Mouse (Mus musculus) embryonic facial prominence, embryonic 12.5 days (tissue): ENCODE data around the gene Sppl2b. TPM values are rescaled to one million over a fixed set of nuclear protein-coding genes. Genes with fewer than 3 reads are reported as not detected.
A peak's percentile ranks its signal among the peaks of the same experiment; 100 is the strongest.
"Not testable (repeated sequence)": the region's sequence is repeated elsewhere in the genome, so short reads cannot be mapped to it uniquely, and the experiment has no call there.

Experiments
- ATAC-seq: fragments of 200-750 bp; cut with Nextera tagmentation; 2 replicates; pipeline ENCODE4 v1.8.0; 2017; ENCODE audit not compliant: insufficient number of reproducible peaks, insufficient read depth, low FRiP score, low TSS enrichment
- H3K27ac ChIP-seq: fragments of 300-500 bp; sonication (generic); 2 replicates; pipeline ENCODE4 v1.5.1; 2016; ENCODE audit warnings: mild to moderate bottlenecking
- H3K27me3 ChIP-seq: fragments of 300-500 bp; sonication (generic); 2 replicates; pipeline ENCODE4 v1.6.1; 2016; ENCODE audit warnings: mild to moderate bottlenecking, moderate library complexity
- H3K36me3 ChIP-seq: fragments of 300-500 bp; sonication (generic); 2 replicates; pipeline ENCODE4 v1.6.1; 2016; ENCODE audit warnings: mild to moderate bottlenecking
- H3K4me1 ChIP-seq: fragments of 300-500 bp; sonication (generic); 2 replicates; pipeline ENCODE4 v1.6.1; 2016
- H3K4me2 ChIP-seq: fragments of 300-500 bp; sonication (generic); replicated peaks from 2 replicates; pipeline ENCODE4 v1.6.1; 2016; ENCODE audit warnings: mild to moderate bottlenecking, moderate library complexity
- H3K4me3 ChIP-seq: fragments of 300-500 bp; sonication (generic); 2 replicates; pipeline ENCODE4 v1.5.1; 2016; ENCODE audit warnings: mild to moderate bottlenecking
- H3K9ac ChIP-seq: fragments of 300-500 bp; sonication (generic); 2 replicates; pipeline ENCODE4 v1.6.1; 2016; ENCODE audit warnings: mild to moderate bottlenecking, moderate library complexity
- H3K9me3 ChIP-seq: fragments of 300-500 bp; sonication (generic); 2 replicates; pipeline ENCODE4 v1.6.1; 2016; ENCODE audit warnings: mild to moderate bottlenecking, moderate library complexity
- WGBS: fragments of 180-500 bp; shearing (Covaris S2); methylation state at CpG from one replicate; pipeline ENCODE4 v1.1.7; 2016; 5-methylcytosine and 5-hydroxymethylcytosine counted together
- polyA plus RNA-seq: library from polyadenylated mRNA; unstranded; fragments of >200 nt; fragmentation: Nextera tagmentation; extraction: Ambion mirVana; gene quantifications from 2 replicates; pipeline ENCODE4 v1.2.1, GENCODE M21; 2016

Gene Sppl2b
- polyA plus RNA-seq, 1 experiment from 2014 or later = 53.0 TPM

DNA sequence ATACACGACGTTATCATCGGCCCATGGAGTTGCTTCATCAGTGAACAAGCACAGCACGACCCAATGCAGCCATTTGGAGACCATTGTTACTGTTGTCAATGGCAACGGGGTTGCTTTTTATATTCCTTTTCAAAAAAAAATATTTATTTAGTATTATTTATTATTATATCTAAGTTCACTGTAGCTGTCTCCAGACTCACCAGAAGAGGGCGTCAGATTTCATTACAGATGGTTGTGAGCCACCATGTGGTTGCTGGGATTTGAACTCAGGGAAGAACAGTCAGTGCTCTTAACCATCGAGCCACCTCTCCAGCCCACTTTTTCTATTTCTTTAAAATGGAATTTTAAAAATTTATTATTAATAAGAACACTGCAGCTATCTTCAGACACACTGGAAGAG, 40.3 kb upstream of the Sppl2b start:
- H3K27ac ChIP-seq = no peak overlapping the region
- H3K9me3 ChIP-seq = no peaks in the 10 kb centered on the region
- H3K9ac ChIP-seq = no peak overlapping the region
- H3K36me3 ChIP-seq = no peaks in the 10 kb centered on the region
- no peak overlapping the region for H3K4me3 ChIP-seq
- H3K4me1 ChIP-seq = peaks cover 4% of the 10 kb centered on the region
- no peak for ATAC-seq
- 68% methylated on average over 7 of the region's 7 CpGs for WGBS
- peaks cover 17% of the 10 kb centered on the region; the same call in 1 of the 2 replicates for H3K27me3 ChIP-seq
- no peak overlapping the region for H3K4me2 ChIP-seq

DNA sequence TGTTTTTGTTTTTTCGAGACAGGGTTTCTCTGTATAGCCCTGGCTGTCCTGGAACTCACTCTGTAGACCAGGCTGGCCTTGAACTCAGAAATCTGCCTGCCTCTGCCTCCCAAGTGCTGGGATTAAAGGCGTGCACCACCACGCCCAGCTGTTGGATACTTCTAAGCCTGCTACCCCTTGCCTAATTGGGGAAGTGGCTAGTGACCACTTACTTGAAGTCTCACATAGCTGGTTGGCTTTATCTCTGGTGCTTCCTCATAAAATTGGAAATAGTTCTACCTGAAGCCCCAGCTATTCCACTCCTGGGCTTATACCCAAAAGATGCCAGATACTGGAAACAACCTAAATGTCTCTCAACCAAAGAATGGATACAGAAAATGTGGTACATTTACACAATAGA, 38.8 kb upstream of the Sppl2b start:
- H3K27ac ChIP-seq, H3K4me2 ChIP-seq, H3K9ac ChIP-seq, H3K27me3 ChIP-seq, H3K4me1 ChIP-seq, H3K9me3 ChIP-seq, ATAC-seq, H3K4me3 ChIP-seq, H3K36me3 ChIP-seq: not testable (repeated sequence)
- 89% methylated on average over 3 of the region's 3 CpGs for WGBS

DNA sequence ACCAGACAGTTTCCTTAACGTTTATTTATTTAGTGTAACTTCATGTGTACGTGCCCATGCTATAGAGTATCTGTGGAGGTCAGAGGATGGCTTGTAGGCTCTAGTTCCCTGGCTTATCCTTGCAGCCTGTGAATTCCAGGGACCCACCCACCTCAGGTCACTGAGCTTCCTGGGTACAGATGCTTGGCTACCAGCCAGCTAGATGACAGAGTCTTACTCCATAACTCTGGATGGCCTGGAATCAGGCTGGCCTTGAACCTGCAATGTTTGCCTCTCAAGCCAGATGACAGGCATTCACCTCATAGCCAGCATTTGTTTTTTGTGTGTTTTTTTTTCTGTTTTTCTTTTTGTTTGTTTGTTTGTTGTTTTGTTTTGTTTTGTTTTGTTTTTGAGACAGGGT, 37.9 kb upstream of the Sppl2b start:
- Histone ChIP-seq H3K4me2 (no peak overlapping the region), H3K27ac (no peak overlapping the region), H3K27me3 (0 out of 2 replicates have a peak, but pooled peaks cover 5% of the 10 kb centered on the region), H3K4me3 (no peak overlapping the region), H3K36me3 (no peaks in the 10 kb centered on the region), H3K9ac (no peak overlapping the region), H3K4me1 (no peaks in the 10 kb centered on the region), H3K9me3 (no peaks in the 10 kb centered on the region)
- ATAC-seq = no peak
- 75% methylated on average over 2 of the region's 2 CpGs for WGBS

DNA sequence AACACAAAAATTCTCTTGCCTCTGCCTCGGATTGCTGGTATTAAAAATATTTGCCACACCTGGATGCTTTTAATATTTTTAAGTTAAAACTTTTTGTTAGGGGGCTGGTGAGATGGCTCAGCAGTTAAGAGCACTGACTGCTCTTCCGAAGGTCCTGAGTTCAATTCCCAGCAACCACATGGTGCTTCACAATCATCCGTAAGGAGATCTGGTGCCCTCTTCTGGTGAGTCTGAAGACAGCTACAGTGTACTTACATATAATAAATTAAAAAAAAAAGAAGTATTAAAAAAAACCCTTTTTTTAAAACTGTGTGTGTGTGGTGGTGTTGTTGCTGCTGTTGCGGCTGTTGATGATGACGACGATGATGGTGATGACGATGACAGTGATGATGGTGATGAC, 37.1 kb upstream of the Sppl2b start:
- not testable (repeated sequence) for H3K27ac ChIP-seq, H3K27me3 ChIP-seq, H3K9ac ChIP-seq, H3K4me3 ChIP-seq, H3K4me1 ChIP-seq, H3K36me3 ChIP-seq, H3K4me2 ChIP-seq, H3K9me3 ChIP-seq, ATAC-seq
- WGBS = 78% methylated on average over 7 of the region's 7 CpGs

DNA sequence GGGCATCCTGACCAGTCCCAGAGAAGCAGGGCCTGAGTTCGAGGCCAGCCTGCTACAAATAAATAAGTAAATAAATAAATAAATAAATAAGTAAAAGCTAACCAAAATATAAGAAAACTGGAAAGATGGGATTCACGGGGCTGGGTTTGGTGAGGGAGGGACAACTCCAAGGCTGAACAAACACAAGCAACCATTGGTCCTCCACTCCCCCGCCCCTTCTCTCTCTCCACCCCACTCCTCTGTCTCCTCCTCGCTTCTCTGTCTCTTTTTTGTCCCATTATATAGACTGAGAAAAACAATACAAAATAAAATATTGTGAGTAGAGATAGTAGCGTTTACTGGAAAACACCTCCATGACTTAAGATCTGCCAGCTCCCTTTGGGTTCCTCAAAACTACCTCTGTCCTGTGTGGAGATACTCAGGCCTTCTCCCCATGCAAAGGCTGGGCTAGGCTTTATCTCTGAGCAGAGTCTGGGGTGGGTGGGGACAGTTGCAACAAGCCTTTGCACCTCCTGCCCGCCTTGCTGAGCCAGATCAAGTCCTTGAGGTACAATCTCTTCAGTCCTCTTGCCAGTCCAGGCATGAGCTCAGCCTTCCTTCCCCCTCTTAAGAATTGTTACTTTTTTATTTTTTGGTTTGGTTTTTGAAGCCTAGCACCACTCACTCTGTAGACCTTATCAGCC, 36.3 kb upstream of the Sppl2b start:
- WGBS = 64% methylated on average over 6 of the region's 6 CpGs
- Histone ChIP-seq H3K4me2 (no peak overlapping the region), H3K27ac (no peak overlapping the region), H3K4me1 (no peaks in the 10 kb centered on the region), H3K4me3 (no peak overlapping the region), H3K9ac (no peak overlapping the region), H3K27me3 (no peaks in the 10 kb centered on the region), H3K36me3 (no peaks in the 10 kb centered on the region), H3K9me3 (no peaks in the 10 kb centered on the region)
- ATAC-seq = no peak

DNA sequence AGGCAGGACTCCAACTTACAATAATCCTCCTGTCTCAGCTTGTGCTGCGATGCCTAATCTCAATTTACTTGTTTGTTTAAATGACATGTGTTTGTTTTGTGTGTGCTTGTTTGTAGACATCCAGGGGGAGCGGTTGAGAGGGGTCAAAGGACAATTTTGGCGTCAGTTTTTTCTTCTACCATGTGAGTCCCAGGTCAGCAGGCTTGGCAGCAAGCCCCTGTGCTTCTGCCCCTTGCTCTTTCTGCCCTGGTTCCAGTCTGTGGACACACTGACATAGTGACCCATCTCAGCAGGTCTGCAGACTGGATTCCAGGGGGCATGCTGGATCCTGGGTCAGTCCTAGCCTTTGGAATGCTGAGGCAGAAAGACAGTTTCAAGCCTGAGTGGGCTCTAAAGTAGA, 35.7 kb upstream of the Sppl2b start:
- Histone ChIP-seq H3K9ac (no peak overlapping the region), H3K4me3 (no peak overlapping the region), H3K9me3 (no peaks in the 10 kb centered on the region), H3K27me3 (no peaks in the 10 kb centered on the region), H3K4me1 (no peaks in the 10 kb centered on the region), H3K4me2 (no peak overlapping the region), H3K36me3 (no peaks in the 10 kb centered on the region), H3K27ac (no peak overlapping the region)
- no peak for ATAC-seq
- 46% methylated on average over 3 of the region's 3 CpGs for WGBS

DNA sequence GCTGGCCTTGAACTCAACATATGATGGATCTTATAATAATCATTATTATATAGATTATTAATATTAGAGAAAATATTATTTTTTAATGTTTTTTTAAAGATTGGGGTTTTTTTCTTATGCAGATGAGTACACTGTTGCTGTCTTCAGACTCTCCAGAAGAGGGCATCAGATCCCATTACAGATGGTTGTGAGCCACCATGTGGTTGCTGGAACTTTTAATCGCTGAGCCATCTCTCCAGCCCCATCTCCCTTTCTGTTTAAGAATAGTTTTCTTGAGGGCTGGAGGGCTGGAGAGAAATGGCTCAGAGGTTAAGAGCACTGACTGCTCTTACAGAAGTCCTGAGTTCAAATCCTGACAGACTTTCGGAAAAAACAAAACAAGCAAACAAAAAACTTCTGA, 33.1 kb upstream of the Sppl2b start:
- Histone ChIP-seq H3K27ac (no peak overlapping the region), H3K4me1 (no peaks in the 10 kb centered on the region), H3K4me2 (no peak overlapping the region), H3K36me3 (no peaks in the 10 kb centered on the region), H3K4me3 (no peak overlapping the region), H3K9ac (no peak overlapping the region), H3K27me3 (no peaks in the 10 kb centered on the region), H3K9me3 (no peaks in the 10 kb centered on the region)
- no peak for ATAC-seq
- WGBS = 43% methylated on average over 2 of the region's 2 CpGs

DNA sequence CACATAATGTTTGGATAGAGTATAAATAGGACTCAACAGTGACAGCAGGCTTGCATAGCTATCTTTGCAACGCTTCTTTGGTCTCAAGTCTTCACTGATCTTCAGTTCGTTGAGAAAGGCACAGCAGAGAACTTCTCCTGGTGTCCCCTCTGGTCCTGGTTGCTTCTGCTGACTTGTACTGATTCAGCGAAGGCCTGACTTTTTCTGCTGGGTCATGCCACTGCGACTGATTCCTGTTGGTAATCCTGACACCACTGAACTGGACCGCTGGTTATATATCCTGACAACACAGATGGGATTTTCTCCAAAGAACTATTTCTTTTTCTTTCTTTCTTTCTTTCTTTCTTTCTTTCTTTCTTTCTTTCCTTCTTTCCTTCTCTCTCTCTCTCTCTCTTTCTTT, 32.5 kb upstream of the Sppl2b start:
- Histone ChIP-seq H3K36me3 (no peaks in the 10 kb centered on the region), H3K27ac (no peak overlapping the region), H3K4me2 (no peak overlapping the region), H3K9ac (no peak overlapping the region), H3K27me3 (no peaks in the 10 kb centered on the region), H3K9me3 (no peaks in the 10 kb centered on the region), H3K4me1 (peaks cover under 1% of the 10 kb centered on the region), H3K4me3 (no peak overlapping the region)
- ATAC-seq = no peak
- WGBS = 91% methylated on average over 5 of the region's 5 CpGs

DNA sequence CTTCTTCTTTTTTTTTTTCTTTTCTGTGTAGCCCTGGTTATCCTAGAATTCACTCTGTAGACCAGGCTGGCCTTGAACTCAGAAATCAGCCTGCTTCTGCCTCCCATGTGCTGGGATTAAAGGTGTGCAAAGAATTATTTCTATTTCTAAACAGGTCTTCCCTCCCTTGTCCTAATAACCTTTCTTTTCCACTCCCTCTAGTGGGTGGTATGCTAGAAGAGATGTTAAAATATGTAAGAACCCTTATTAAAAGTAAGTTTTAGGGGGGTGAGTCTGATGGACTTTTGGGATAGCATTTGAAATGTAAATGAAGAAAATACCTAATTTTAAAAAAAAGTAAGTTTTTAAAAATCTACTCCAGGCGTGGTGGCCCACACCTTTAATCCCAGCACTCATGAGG, 31.8 kb upstream of the Sppl2b start:
- Histone ChIP-seq H3K4me2 (no peak overlapping the region), H3K4me1 (peaks cover 9% of the 10 kb centered on the region), H3K27me3 (no peaks in the 10 kb centered on the region), H3K9me3 (no peaks in the 10 kb centered on the region), H3K27ac (no peak overlapping the region), H3K4me3 (no peak overlapping the region), H3K9ac (no peak overlapping the region), H3K36me3 (peaks cover 5% of the 10 kb centered on the region; the same call in 1 of the 2 replicates)
- no peak for ATAC-seq
- 85% methylated on average over 1 of the region's 1 CpGs for WGBS

DNA sequence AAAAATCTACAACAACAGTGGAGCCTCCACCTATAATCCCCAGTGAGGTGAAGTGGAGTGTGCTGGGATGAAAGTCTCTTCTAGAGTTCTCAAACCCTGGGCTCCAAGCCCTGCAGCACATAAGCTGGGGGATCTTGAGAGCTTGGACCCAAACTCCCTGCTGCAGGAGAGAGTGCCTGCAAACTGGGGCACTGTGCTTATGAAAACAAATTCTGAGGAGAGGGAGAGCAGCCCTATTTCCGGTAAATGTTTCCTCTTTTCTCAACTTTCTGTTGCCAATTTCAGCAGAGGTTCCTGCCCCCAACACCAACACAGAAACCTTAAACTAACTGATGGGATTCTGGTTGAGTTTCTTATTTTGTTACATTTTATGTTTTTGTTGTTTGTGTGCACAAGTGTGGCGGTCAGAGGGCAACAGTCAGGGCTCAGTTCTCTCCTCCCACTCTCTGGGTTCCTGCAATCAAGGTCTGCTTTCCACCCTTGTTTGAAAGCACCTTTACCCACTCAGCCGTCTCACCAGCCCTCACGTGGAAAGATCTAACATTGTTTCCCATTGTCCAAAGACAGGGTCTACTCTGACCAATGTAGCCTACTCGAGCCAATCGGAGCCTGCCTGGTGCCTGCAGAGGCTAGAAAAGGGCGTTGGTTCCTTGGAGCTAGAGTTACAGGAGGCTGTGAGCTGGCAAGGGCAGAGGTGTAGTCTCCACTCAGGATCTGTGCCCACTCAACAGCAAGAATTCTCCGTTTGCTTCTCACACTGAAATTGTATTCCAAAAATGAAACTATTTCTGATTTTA, 31.0 kb upstream of the Sppl2b start:
- Histone ChIP-seq H3K9me3 (no peaks in the 10 kb centered on the region), H3K9ac (no peak overlapping the region), H3K4me1 (peaks cover 9% of the 10 kb centered on the region), H3K27me3 (no peaks in the 10 kb centered on the region), H3K27ac (0 out of 2 replicates have a peak overlapping the region, but pooled peaks have one; percentile 6), H3K4me3 (no peak overlapping the region), H3K4me2 (no peak overlapping the region), H3K36me3 (peaks cover 5% of the 10 kb centered on the region)
- WGBS = 54% methylated on average over 8 of the region's 8 CpGs
- no peak for ATAC-seq

DNA sequence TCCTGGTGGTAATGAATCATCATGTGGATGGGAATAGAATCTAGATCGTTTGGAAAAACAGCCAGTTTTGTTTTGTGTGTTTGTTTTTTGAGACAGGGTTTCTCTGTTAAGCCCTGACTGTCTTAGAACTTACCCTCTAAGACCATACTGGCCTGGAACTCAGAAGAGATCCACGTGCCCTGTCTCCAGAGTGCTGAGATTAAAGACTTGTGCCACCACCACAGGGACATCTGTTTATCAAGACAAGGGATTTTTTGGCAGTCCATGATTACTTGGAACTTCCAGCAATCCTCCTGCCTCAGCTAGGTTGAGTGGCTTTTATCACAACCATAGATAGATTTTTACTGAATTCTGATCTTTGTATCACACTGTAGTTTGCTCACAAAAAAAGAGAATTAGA, 30.2 kb upstream of the Sppl2b start:
- H3K4me3 ChIP-seq = no peak overlapping the region
- no peak for ATAC-seq
- peaks cover 15% of the 10 kb centered on the region for H3K4me1 ChIP-seq
- WGBS = 71% methylated on average over 2 of the region's 2 CpGs
- H3K27me3 ChIP-seq = no peaks in the 10 kb centered on the region
- peaks cover 13% of the 10 kb centered on the region for H3K36me3 ChIP-seq
- 0 out of 2 replicates have a peak overlapping the region, but pooled peaks have one; percentile 6 for H3K27ac ChIP-seq
- no peaks in the 10 kb centered on the region for H3K9me3 ChIP-seq
- H3K9ac ChIP-seq = no peak overlapping the region
- no peak overlapping the region for H3K4me2 ChIP-seq
